Mouse (Mus musculus) spleen, adult 2 months (tissue): ENCODE results near the gene Mms22l.

ENCODE experiments used
- CTCF ChIP-seq: fragments of 200-500 bp; IDR thresholded peaks from 2 replicates; pipeline ENCODE4 v1.5.1; 2011; ENCODE audit warnings: mild to moderate bottlenecking, inconsistent platforms; ENCODE audit not compliant: insufficient read depth, insufficient read length, insufficient replicate concordance; ENCODE audit errors: extremely low read depth
- POLR2A ChIP-seq: fragments of 200-500 bp; IDR thresholded peaks from 2 replicates; pipeline ENCODE4 v1.6.1; 2011; ENCODE audit warnings: low read depth, low read length, inconsistent platforms

GRCm38 (mm10) chr4:24544677-24545151, 48.5 kb downstream of the Mms22l start:
- TF ChIP-seq CTCF (no peak), POLR2A (no peak)
